Mouse (Mus musculus) adipocyte (in vitro differentiated cells): ENCODE data around the gene Lrmp.
A peak's percentile ranks its signal among the peaks of the same experiment; 100 is the strongest.

ENCODE experiments used
- DNase-seq: peaks from one replicate; pipeline ENCODE4 v3.0.0-alpha.2; 2016; ENCODE audit warnings: low spot score

Lrmp gene

GRCm38 (mm10) chr6:145136831-145137230, 21.4 kb downstream of the Lrmp start:
- no peak for DNase-seq

- DNase-seq, result no peak
These were observed 23.8 kb downstream of the Lrmp start for GRCm38 (mm10) chr6:145139236-145139635.

- DNase-seq, result no peak
These were observed 24.5 kb downstream of the Lrmp start for GRCm38 (mm10) chr6:145139776-145140475.

GRCm38 (mm10) chr6:145140706-145141105, 25.3 kb downstream of the Lrmp start:
- DNase-seq, result no peak

GRCm38 (mm10) chr6:145141827-145142226, 26.4 kb downstream of the Lrmp start:
- DNase-seq, result no peak

- no peak for DNase-seq
These were observed 29.7 kb downstream of the Lrmp start for GRCm38 (mm10) chr6:145145173-145145572.

GRCm38 (mm10) chr6:145147716-145148115, 32.3 kb downstream of the Lrmp start:
- no peak for DNase-seq

- DNase-seq, result no peak
These were observed 33.6 kb downstream of the Lrmp start for GRCm38 (mm10) chr6:145149054-145149453.

- DNase-seq, result peak; percentile 22
These were observed 43.2 kb downstream of the Lrmp start for GRCm38 (mm10) chr6:145158619-145159018.

- DNase-seq, result no peak
These were observed 45.1 kb downstream of the Lrmp start for GRCm38 (mm10) chr6:145160581-145160980.

- DNase-seq, result no peak
These were observed 56.6 kb downstream of the Lrmp start for GRCm38 (mm10) chr6:145171892-145172606.

GRCm38 (mm10) chr6:145173781-145174191, 58.3 kb downstream of the Lrmp start:
- DNase-seq, result peak; percentile 83

GRCm38 (mm10) chr6:145175571-145175981, 60.1 kb downstream of the Lrmp start:
- DNase-seq, result no peak

GRCm38 (mm10) chr6:145176474-145176873, 61.0 kb downstream of the Lrmp start:
- DNase-seq, result no peak

GRCm38 (mm10) chr6:145179665-145180064, 64.2 kb downstream of the Lrmp start:
- peak; percentile 50 for DNase-seq

GRCm38 (mm10) chr6:145182044-145182443, 66.6 kb downstream of the Lrmp start:
- no peak for DNase-seq

GRCm38 (mm10) chr6:145186096-145186495, 70.6 kb downstream of the Lrmp start:
- no peak for DNase-seq

GRCm38 (mm10) chr6:145187093-145188088, 71.9 kb downstream of the Lrmp start:
- peak; percentile 55 for DNase-seq

GRCm38 (mm10) chr6:145193038-145193437, 77.6 kb downstream of the Lrmp start:
- DNase-seq, result no peak

GRCm38 (mm10) chr6:145193446-145193845, 78.0 kb downstream of the Lrmp start:
- DNase-seq, result no peak

GRCm38 (mm10) chr6:145197949-145198686, 82.7 kb downstream of the Lrmp start:
- no peak for DNase-seq
